Mouse (Mus musculus): ENCODE measurements around the gene Ttc26. TPM values are rescaled to one million over a fixed set of nuclear protein-coding genes. Genes with fewer than 3 reads are reported as not detected.
"Not testable (repeated sequence)": the region's sequence is repeated elsewhere in the genome, so short reads cannot be mapped to it uniquely, and the experiment has no call there.

Gene Ttc26
- polyA plus RNA-seq, 1 experiment, result 2.9 TPM

DNA sequence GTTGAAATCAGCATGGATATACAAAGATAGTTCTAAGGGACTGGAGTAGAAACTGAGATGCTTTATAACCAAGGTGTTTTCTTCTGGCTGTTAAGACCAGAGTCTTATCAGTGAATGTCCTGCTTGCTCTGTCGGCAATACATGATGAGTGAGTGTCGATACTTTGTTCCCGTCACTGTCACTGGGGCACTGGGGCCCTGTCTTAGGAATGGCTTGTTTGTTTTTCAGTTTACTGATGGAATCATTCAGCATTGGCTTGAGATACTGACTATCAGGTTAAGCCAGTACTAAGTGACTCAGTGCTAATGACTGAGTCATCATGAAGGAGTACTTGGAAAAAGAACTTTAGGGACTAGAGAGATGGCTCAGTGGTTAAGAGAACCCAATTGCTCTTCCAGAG lies 62.6 kb downstream of the Ttc26 start:
- 92% methylated on average over 3 of the region's 3 CpGs for WGBS
- H3K4me1 ChIP-seq (ENCODE audit: control insufficient read depth, insufficient read depth, low read length), result no peaks in the 10 kb centered on the region
- no peak overlapping the region for H3K4me3 ChIP-seq (replicated peaks; ENCODE audit: insufficient read depth, low read depth, low read length)
- no peaks in the 10 kb centered on the region for H3K27me3 ChIP-seq (ENCODE audit: control insufficient read depth, insufficient read depth, low read length)
- TF ChIP-seq POLR2A (IDR thresholded peaks at IDR 0.05; ENCODE audit: borderline replicate concordance, insufficient read depth, low read length) (no peak), CTCF (IDR thresholded peaks at IDR 0.05; ENCODE audit: borderline replicate concordance, insufficient read depth, low read depth, low read length) (no peak)
- no peak overlapping the region for H3K27ac ChIP-seq (ENCODE audit: insufficient read depth, low read length)
- DNase-seq, result no peak

GRCm38 (mm10) chr6:38448295-38448694 lies 67.0 kb downstream of the Ttc26 start:
- H3K27ac ChIP-seq (ENCODE audit: insufficient read depth, low read length), result no peak overlapping the region
- H3K4me1 ChIP-seq (ENCODE audit: control insufficient read depth, insufficient read depth, low read length), result no peaks in the 10 kb centered on the region
- DNase-seq, result no peak
- no peak overlapping the region for H3K4me3 ChIP-seq (replicated peaks; ENCODE audit: insufficient read depth, low read depth, low read length)
- WGBS, result 86% methylated on average over 2 of the region's 2 CpGs
- TF ChIP-seq POLR2A (IDR thresholded peaks at IDR 0.05; ENCODE audit: borderline replicate concordance, insufficient read depth, low read length) (no peak), CTCF (IDR thresholded peaks at IDR 0.05; ENCODE audit: borderline replicate concordance, insufficient read depth, low read depth, low read length) (no peak)
- no peaks in the 10 kb centered on the region for H3K27me3 ChIP-seq (ENCODE audit: control insufficient read depth, insufficient read depth, low read length)

DNA sequence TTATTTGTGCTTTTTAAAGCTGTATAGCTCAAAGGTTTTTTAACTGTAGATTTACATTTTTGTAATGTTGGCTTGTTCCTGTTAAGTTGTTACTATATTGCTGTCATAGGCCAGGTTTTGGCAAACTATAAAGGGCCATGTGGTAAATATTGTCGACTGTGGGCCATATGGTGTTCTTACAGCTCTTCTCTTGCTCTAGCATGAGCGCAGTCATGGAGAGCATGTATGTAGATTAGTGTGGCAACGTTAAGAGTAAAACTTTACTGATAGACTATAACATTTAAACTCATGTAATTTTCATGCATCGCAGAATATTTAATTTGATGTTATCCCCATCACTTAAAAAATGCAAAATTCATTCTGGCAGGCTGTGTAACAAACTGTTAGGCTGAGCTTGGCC lies 71.8 kb downstream of the Ttc26 start:
- no peak for DNase-seq
- 74% methylated on average over 4 of the region's 4 CpGs for WGBS
- no peak overlapping the region for H3K4me3 ChIP-seq (replicated peaks; ENCODE audit: insufficient read depth, low read depth, low read length)
- H3K27ac ChIP-seq (ENCODE audit: insufficient read depth, low read length), result no peak overlapping the region
- H3K27me3 ChIP-seq (ENCODE audit: control insufficient read depth, insufficient read depth, low read length), result no peaks in the 10 kb centered on the region
- H3K4me1 ChIP-seq (ENCODE audit: control insufficient read depth, insufficient read depth, low read length), result no peaks in the 10 kb centered on the region
- TF ChIP-seq POLR2A (IDR thresholded peaks at IDR 0.05; ENCODE audit: borderline replicate concordance, insufficient read depth, low read length) (no peak), CTCF (IDR thresholded peaks at IDR 0.05; ENCODE audit: borderline replicate concordance, insufficient read depth, low read depth, low read length) (no peak)

DNA sequence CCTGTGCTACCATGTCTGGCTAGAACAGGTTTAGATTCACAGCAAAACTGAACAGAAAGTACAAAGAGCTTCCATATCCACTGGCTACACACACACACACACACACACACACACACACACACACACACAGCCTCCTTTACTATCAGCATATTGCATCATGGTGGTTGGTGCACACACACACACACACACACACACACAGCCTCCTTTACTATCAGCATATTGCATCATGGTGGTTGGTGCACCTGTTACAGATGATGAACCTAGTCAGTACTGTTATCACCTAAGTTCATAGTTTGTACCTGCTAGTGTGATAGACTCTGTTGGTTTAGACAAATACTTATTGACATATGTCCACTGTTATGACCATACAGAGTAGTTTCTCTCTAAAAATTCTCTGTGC lies 75.2 kb downstream of the Ttc26 start:
- not testable (repeated sequence) for H3K4me3 ChIP-seq (replicated peaks; ENCODE audit: insufficient read depth, low read depth, low read length); H3K27ac ChIP-seq (ENCODE audit: insufficient read depth, low read length); DNase-seq; H3K27me3 ChIP-seq (ENCODE audit: control insufficient read depth, insufficient read depth, low read length); H3K4me1 ChIP-seq (ENCODE audit: control insufficient read depth, insufficient read depth, low read length)

GRCm38 (mm10) chr6:38458075-38458474 lies 76.8 kb downstream of the Ttc26 start:
- no peak overlapping the region for H3K27ac ChIP-seq (ENCODE audit: insufficient read depth, low read length)
- H3K4me3 ChIP-seq (replicated peaks; ENCODE audit: insufficient read depth, low read depth, low read length), result no peak overlapping the region
- TF ChIP-seq CTCF (IDR thresholded peaks at IDR 0.05; ENCODE audit: borderline replicate concordance, insufficient read depth, low read depth, low read length) (no peak), POLR2A (IDR thresholded peaks at IDR 0.05; ENCODE audit: borderline replicate concordance, insufficient read depth, low read length) (no peak)
- H3K4me1 ChIP-seq (ENCODE audit: control insufficient read depth, insufficient read depth, low read length), result no peaks in the 10 kb centered on the region
- no peak for DNase-seq
- H3K27me3 ChIP-seq (ENCODE audit: control insufficient read depth, insufficient read depth, low read length), result no peaks in the 10 kb centered on the region
- 97% methylated on average over 3 of the region's 3 CpGs for WGBS

- 83% methylated on average over 4 of the region's 4 CpGs for WGBS
- no peak for DNase-seq
- no peak overlapping the region for H3K4me3 ChIP-seq (replicated peaks; ENCODE audit: insufficient read depth, low read depth, low read length)
- no peaks in the 10 kb centered on the region for H3K4me1 ChIP-seq (ENCODE audit: control insufficient read depth, insufficient read depth, low read length)
- no peaks in the 10 kb centered on the region for H3K27me3 ChIP-seq (ENCODE audit: control insufficient read depth, insufficient read depth, low read length)
- TF ChIP-seq CTCF (IDR thresholded peaks at IDR 0.05; ENCODE audit: borderline replicate concordance, insufficient read depth, low read depth, low read length) (no peak), POLR2A (IDR thresholded peaks at IDR 0.05; ENCODE audit: borderline replicate concordance, insufficient read depth, low read length) (no peak)
- no peak overlapping the region for H3K27ac ChIP-seq (ENCODE audit: insufficient read depth, low read length)
These were observed 88.3 kb downstream of the Ttc26 start for GRCm38 (mm10) chr6:38469591-38469990.

Other genes with a start within 250 kb of the Ttc26 start
- gene D630045J12Rik, start 127.5 kb upstream of the Ttc26 start, polyA plus RNA-seq (2012; rRNA removed), result 15.9 TPM in 2 replicates
- 2.9 and 3.1 TPM in 2 replicates for gene Zc3hav1l, start 82.2 kb upstream of the Ttc26 start, polyA plus RNA-seq (2012; rRNA removed)
- gene Zc3hav1, start 26.9 kb upstream of the Ttc26 start, polyA plus RNA-seq (2012; rRNA removed), result 5.0 TPM in 2 replicates
- 25.0 and 27.1 TPM in 2 replicates for gene Ubn2, start 52.5 kb downstream of the Ttc26 start, polyA plus RNA-seq (2012; rRNA removed)
- gene Fmc1, start 152.0 kb downstream of the Ttc26 start, polyA plus RNA-seq (2012; rRNA removed), result 205 and 213 TPM in 2 replicates
- gene Luc7l2, start 169.9 kb downstream of the Ttc26 start, polyA plus RNA-seq (2012; rRNA removed), result 193 and 194 TPM in 2 replicates

Measured in cerebellum, adult 2 months (tissue).